Mouse (Mus musculus) hindbrain, embryonic 13.5 days (tissue): Measurements from ENCODE around the gene Midn. TPM values are rescaled to one million over a fixed set of nuclear protein-coding genes. Genes with fewer than 3 reads are reported as not detected.

Experiments used
- ATAC-seq: fragments of 200-750 bp; cut with Nextera tagmentation; 2 replicates; pipeline ENCODE4 v1.8.0; 2017; ENCODE audit warnings: moderate TSS enrichment; ENCODE audit not compliant: low FRiP score
- H3K27ac ChIP-seq: fragments of 300-500 bp; sonication (generic); 2 replicates; pipeline ENCODE4 v1.5.1; 2015; ENCODE audit warnings: inconsistent platforms, mild to moderate bottlenecking, moderate library complexity
- H3K27me3 ChIP-seq: fragments of 300-500 bp; sonication (generic); 2 replicates; pipeline ENCODE4 v1.6.1; 2015; ENCODE audit warnings: mild to moderate bottlenecking, inconsistent platforms
- H3K36me3 ChIP-seq: fragments of 300-500 bp; sonication (generic); 2 replicates; pipeline ENCODE4 v1.6.1; 2015; ENCODE audit warnings: mild to moderate bottlenecking, inconsistent platforms
- H3K4me1 ChIP-seq: fragments of 300-500 bp; sonication (generic); replicated peaks from 2 replicates; pipeline ENCODE4 v1.6.1; 2015; ENCODE audit warnings: inconsistent platforms
- H3K4me2 ChIP-seq: fragments of 300-500 bp; sonication (generic); 2 replicates; pipeline ENCODE4 v1.6.1; 2015; ENCODE audit warnings: inconsistent platforms, mild to moderate bottlenecking, moderate library complexity
- H3K4me3 ChIP-seq: fragments of 300-500 bp; sonication (generic); 2 replicates; pipeline ENCODE4 v1.5.1; 2015; ENCODE audit warnings: mild to moderate bottlenecking, inconsistent platforms
- H3K9ac ChIP-seq: fragments of 300-500 bp; sonication (generic); 2 replicates; pipeline ENCODE4 v1.6.1; 2015; ENCODE audit warnings: mild to moderate bottlenecking, inconsistent platforms
- H3K9me3 ChIP-seq: fragments of 300-500 bp; sonication (generic); 2 replicates; pipeline ENCODE4 v1.6.1; 2016; ENCODE audit warnings: inconsistent platforms
- WGBS: fragments of 180-500 bp; shearing (Covaris S2); methylation state at CpG from one replicate; pipeline ENCODE4 v1.1.7; 2015; 5-methylcytosine and 5-hydroxymethylcytosine counted together
- polyA plus RNA-seq: library from polyadenylated mRNA; unstranded; fragments of >200 nt; fragmentation: Nextera tagmentation; extraction: Ambion mirVana; gene quantifications from 2 replicates; pipeline ENCODE4 v1.2.1, GENCODE M21; 2015

Midn gene
- polyA plus RNA-seq, 1 experiment from 2014 or later = 32.4 TPM

DNA sequence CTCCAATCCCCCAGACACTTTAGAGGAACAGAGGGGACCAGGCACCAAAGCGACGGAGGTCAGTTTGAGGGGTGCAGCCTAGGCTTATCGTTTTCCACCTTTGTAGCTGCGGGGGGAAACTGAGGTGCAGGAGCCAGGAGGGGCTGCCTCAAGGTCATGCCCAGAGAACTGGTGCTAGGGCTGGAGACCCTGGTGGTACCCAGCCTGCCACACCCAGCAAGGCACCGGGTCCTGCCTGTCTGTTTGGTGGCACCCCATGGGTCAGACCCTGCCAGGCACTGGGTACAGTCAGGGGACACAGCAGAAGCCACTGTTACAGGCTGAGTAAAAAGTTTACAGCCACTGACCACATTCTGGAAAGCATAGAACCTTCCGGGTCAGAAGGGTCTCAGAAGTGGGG is 32.2 kb downstream of the Midn start:
- Histone ChIP-seq H3K36me3 (peaks cover 12% of the 10 kb centered on the region), H3K9me3 (no peaks in the 10 kb centered on the region), H3K4me3 (peak overlapping the region; percentile 82), H3K27ac (no peak overlapping the region), H3K9ac (peak overlapping the region; percentile 97), H3K27me3 (no peaks in the 10 kb centered on the region; the same call in 1 of the 2 replicates), H3K4me1 (peaks cover 46% of the 10 kb centered on the region), H3K4me2 (peak overlapping the region; percentile 94)
- ATAC-seq = no peak
- 47% methylated on average over 6 of the region's 6 CpGs for WGBS

DNA sequence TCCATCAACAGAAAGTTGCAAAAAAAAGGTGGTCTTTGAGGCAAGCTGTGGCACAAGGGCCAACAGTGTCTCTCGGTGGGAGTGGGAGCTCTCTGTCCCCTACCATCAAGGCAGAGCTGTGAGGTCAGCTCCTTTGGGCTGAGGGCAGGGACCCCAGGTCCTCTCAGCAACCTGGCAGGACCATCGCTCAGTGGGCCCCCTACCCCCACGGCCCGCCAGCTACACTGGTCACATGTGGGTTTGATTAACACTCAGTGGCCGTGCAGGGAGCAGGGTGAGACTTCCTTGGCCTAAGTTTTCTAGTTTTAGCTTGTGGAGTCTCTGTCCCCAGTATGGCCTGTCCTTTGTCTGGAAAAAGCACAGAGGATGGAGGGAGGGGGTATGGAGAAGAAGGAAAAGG is 32.8 kb downstream of the Midn start:
- no peak for ATAC-seq
- no peak overlapping the region for H3K27ac ChIP-seq
- WGBS = 41% methylated on average over 5 of the region's 5 CpGs
- H3K4me3 ChIP-seq = peak overlapping the region; percentile 82
- peaks cover 48% of the 10 kb centered on the region for H3K4me1 ChIP-seq
- H3K27me3 ChIP-seq = peaks cover 4% of the 10 kb centered on the region; the same call in 1 of the 2 replicates
- H3K36me3 ChIP-seq = peaks cover 12% of the 10 kb centered on the region
- peak overlapping the region; percentile 97 for H3K9ac ChIP-seq
- H3K4me2 ChIP-seq = peak overlapping the region; percentile 94
- no peaks in the 10 kb centered on the region for H3K9me3 ChIP-seq

DNA sequence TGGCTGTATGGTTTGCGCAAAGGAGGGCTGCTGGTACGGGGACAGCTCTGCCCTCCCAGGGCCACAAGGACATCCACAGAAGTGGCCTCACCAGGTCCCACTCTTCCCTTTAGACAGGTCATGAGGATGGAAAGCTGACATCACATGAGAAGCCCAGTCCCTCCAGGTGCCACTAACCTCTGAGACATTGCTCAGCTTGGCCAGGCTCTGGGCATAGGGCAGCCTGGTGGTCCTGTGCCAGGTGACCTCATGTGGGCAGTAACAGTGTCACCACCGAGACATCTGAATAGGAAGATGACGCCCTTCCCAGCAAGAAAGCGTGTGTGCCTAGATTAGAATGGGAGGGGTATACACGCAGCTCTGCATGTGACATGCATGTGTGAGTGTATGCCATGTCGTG is 34.5 kb downstream of the Midn start:
- peak overlapping the region; percentile 97 for H3K9ac ChIP-seq
- H3K9me3 ChIP-seq = no peaks in the 10 kb centered on the region
- no peak overlapping the region for H3K4me2 ChIP-seq
- no peak overlapping the region for H3K27ac ChIP-seq
- H3K4me1 ChIP-seq = peaks cover 48% of the 10 kb centered on the region
- no peak for ATAC-seq
- WGBS = 94% methylated on average over 7 of the region's 7 CpGs
- peaks cover 23% of the 10 kb centered on the region for H3K36me3 ChIP-seq
- H3K27me3 ChIP-seq = peaks cover 10% of the 10 kb centered on the region; the same call in 1 of the 2 replicates
- 0 out of 2 replicates have a peak overlapping the region, but pooled peaks have one; percentile 82 for H3K4me3 ChIP-seq

DNA sequence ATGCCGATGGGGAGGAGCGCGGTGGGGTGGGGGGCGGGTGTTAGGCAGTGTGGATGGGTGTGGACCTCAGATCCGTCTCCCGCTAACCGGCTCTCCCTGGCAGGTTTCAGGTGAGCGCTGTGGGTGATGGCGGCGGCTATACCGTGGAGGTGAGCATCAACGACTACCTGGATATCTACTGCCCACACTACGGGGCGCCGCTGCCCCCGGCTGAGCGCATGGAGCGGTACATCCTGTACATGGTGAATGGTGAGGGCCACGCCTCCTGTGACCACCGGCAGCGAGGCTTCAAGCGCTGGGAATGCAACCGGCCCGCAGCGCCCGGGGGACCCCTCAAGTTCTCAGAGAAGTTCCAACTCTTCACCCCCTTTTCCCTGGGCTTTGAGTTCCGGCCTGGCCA is 38.6 kb downstream of the Midn start:
- H3K4me1 ChIP-seq = peaks cover 36% of the 10 kb centered on the region
- no peak for ATAC-seq
- H3K9ac ChIP-seq = no peak overlapping the region
- H3K36me3 ChIP-seq = peaks cover 40% of the 10 kb centered on the region
- H3K4me3 ChIP-seq = no peak overlapping the region
- H3K27me3 ChIP-seq = peaks cover 23% of the 10 kb centered on the region; the same call in 1 of the 2 replicates
- H3K4me2 ChIP-seq = no peak overlapping the region
- H3K9me3 ChIP-seq = no peaks in the 10 kb centered on the region
- H3K27ac ChIP-seq = no peak overlapping the region
- 40% methylated on average over 27 of the region's 27 CpGs for whole genome bisulfite sequencing

DNA sequence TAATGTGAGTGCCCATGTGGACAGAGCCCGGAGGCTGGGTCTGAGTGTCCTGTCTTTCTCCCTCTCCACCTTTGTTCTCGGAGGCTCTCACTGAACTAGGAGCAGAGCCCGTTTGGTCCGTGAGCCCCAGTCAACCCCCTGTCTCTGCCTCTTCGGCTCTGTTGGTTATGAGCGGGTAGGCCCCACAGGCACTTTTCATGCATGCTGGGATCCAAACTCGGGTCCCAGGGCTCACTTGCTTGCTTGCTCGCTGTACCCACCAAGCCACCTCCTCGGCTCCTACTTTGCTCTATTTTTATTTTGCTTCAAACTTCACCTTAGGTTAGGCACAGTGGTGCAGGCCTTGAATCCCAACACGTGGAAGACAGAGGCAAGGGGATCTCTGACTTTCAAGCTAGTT is 39.7 kb downstream of the Midn start:
- 87% methylated on average over 10 of the region's 10 CpGs for WGBS
- Histone ChIP-seq H3K9ac (no peak overlapping the region), H3K27me3 (peaks cover 23% of the 10 kb centered on the region; the same call in 1 of the 2 replicates), H3K9me3 (no peaks in the 10 kb centered on the region), H3K4me1 (peaks cover 26% of the 10 kb centered on the region), H3K4me3 (no peak overlapping the region), H3K27ac (no peak overlapping the region), H3K4me2 (no peak overlapping the region), H3K36me3 (peaks cover 32% of the 10 kb centered on the region)
- ATAC-seq = no peak

DNA sequence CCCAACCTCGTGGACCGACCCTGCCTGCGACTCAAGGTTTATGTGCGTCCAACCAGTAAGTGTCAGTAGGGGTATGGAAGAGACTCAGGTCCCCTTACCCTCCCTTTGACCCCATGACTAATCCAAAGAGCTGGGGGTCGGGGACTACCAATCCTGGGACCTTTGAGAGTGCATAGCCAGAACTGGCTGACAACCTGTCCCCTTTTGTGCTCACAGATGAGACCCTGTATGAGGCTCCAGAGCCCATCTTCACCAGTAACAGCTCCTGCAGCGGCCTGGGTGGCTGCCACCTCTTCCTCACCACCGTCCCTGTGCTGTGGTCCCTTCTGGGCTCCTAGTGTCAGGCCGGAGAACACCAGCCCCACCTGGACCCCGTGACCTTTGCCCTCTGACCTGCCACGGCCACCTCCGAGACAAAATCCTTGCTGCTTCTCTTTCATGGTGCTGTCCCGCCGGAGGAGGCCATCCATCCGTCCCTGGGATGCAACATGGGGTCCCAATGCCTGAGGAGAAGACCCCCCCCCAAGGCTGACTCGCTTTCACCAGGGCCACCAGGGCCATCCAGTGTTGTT is 40.5 kb downstream of the Midn start:
- peaks cover 28% of the 10 kb centered on the region for H3K36me3 ChIP-seq
- no peak overlapping the region for H3K4me2 ChIP-seq
- no peaks in the 10 kb centered on the region for H3K9me3 ChIP-seq
- H3K27ac ChIP-seq = no peak overlapping the region
- peaks cover 27% of the 10 kb centered on the region; the same call in 1 of the 2 replicates for H3K27me3 ChIP-seq
- H3K9ac ChIP-seq = no peak overlapping the region
- H3K4me1 ChIP-seq = peaks cover 26% of the 10 kb centered on the region
- ATAC-seq = no peak
- H3K4me3 ChIP-seq = no peak overlapping the region
- WGBS = 65% methylated on average over 15 of the region's 15 CpGs

DNA sequence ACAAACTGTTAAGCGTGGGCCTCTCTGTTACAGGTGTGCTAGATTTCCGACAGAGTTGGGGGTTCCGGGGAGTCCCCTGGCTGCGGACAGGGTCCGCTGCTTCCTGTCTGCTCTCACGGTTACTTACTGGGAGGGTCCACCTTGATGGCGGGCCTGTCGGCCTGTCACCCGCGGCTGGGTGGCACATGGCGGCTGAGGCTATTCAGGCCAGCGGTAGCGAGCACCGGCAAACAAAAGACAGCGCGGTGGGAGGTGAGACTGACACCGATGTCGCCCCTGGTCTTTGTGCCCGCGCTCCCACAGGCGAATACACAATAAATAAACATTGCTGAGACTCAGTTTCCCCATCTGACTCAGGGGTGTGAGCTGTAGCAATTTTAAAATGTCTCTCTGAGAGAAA is 41.9 kb downstream of the Midn start:
- H3K4me3 ChIP-seq = peak overlapping the region; percentile 39
- H3K27ac ChIP-seq = peak overlapping the region; percentile 83
- peak overlapping the region; percentile 64 for H3K4me2 ChIP-seq
- WGBS = 5% methylated on average over 21 of the region's 21 CpGs
- H3K36me3 ChIP-seq = peaks cover 28% of the 10 kb centered on the region
- peaks cover 31% of the 10 kb centered on the region for H3K4me1 ChIP-seq
- peak overlapping the region; percentile 72 for H3K9ac ChIP-seq
- ATAC-seq = no peak
- H3K27me3 ChIP-seq = peaks cover 27% of the 10 kb centered on the region; the same call in 1 of the 2 replicates
- no peaks in the 10 kb centered on the region for H3K9me3 ChIP-seq

DNA sequence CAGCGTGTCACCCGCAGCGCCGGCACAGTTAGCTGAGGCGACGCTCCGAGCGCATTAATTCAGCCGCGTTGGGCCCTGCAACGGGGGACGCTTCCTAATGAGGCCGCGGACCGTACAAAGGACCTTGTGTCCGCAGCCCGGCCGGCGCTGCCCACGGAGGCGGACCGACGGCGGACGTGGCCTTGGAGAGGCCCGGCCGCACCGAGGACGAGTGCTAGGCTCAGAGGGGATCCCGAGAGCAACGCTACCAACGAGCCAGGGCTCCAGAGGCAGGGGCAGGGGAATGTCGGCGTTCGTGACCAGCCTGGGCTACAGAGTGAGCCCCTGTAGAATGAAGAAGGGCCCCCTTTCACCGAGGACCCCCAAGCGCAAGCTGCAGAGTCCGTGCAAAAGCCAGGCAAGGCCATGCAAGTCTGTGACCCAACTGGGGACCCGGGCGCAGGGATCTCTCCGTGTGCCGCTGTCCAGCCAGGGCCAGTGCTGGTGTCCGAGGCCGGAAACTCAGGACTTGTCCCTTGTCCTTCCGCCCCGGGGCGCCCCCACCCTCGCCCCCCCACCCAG is 42.5 kb downstream of the Midn start:
- WGBS = 1% methylated on average over 47 of the region's 48 CpGs

DNA sequence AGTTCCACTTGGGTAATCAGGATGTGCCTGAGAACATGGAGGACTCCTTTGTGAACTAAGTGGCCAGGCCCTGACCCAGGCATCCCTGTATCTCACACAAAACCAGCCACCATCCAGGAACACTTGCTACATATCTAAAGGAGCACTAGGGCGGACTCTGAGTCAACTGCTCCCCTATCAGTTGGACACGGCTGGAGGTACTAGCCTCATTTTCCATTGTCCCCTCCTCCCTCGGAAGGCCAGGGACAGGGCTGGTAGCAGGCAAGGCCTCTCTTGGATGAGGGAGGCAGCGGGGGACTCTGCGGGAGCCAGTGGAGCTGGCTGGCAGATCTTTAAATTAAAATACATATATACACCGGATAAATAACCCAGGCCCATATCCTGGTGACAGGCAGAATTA is 45.9 kb downstream of the Midn start:
- no peak overlapping the region for H3K9ac ChIP-seq
- peaks cover 3% of the 10 kb centered on the region for H3K36me3 ChIP-seq
- no peak overlapping the region for H3K4me2 ChIP-seq
- H3K27ac ChIP-seq = no peak overlapping the region
- H3K27me3 ChIP-seq = peaks cover 8% of the 10 kb centered on the region; the same call in 1 of the 2 replicates
- ATAC-seq = no peak
- peaks cover 20% of the 10 kb centered on the region for H3K4me1 ChIP-seq
- WGBS = 69% methylated on average over 6 of the region's 6 CpGs
- no peaks in the 10 kb centered on the region for H3K9me3 ChIP-seq
- H3K4me3 ChIP-seq = no peak overlapping the region

More for the DNA sequence above, 42.5 kb downstream of the Midn start:
- Histone ChIP-seq H3K27me3 (peaks cover 25% of the 10 kb centered on the region; the same call in 1 of the 2 replicates), H3K9me3 (no peaks in the 10 kb centered on the region), H3K4me3 (peak overlapping the region; percentile 39), H3K36me3 (peaks cover 28% of the 10 kb centered on the region), H3K27ac (peak overlapping the region; percentile 83), H3K4me2 (peak overlapping the region; percentile 64), H3K9ac (peak overlapping the region; percentile 72), H3K4me1 (peaks cover 28% of the 10 kb centered on the region)
- ATAC-seq = peak; percentile 50

DNA sequence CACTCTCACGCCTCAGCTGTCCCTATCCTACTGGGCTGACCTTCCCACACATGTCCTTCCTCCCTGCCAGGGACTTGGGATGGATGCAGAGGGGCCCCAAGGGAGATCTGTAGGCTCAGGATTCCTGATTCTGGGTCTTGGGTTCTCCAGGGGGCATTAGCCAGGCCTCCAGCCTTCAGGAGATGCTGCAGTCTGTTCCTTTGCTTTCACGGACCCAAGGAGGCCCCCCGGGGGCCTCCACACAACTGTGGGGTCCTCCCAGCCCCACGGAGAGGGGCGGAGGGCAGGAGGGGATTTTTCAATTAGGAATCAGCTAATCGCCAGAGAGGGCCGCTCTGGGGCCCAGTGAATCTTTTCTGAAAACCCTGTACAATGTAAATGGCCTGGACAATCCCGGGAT is 46.4 kb downstream of the Midn start:
- H3K36me3 ChIP-seq = no peaks in the 10 kb centered on the region
- WGBS = 46% methylated on average over 8 of the region's 8 CpGs
- H3K9me3 ChIP-seq = no peaks in the 10 kb centered on the region
- no peak overlapping the region for H3K4me2 ChIP-seq
- H3K27ac ChIP-seq = no peak overlapping the region
- H3K27me3 ChIP-seq = 0 out of 2 replicates have a peak, but pooled peaks cover 7% of the 10 kb centered on the region
- ATAC-seq = no peak
- no peak overlapping the region for H3K4me3 ChIP-seq
- 0 out of 2 replicates have a peak overlapping the region, but pooled peaks have one; percentile 8 for H3K9ac ChIP-seq
- H3K4me1 ChIP-seq = peaks cover 20% of the 10 kb centered on the region

DNA sequence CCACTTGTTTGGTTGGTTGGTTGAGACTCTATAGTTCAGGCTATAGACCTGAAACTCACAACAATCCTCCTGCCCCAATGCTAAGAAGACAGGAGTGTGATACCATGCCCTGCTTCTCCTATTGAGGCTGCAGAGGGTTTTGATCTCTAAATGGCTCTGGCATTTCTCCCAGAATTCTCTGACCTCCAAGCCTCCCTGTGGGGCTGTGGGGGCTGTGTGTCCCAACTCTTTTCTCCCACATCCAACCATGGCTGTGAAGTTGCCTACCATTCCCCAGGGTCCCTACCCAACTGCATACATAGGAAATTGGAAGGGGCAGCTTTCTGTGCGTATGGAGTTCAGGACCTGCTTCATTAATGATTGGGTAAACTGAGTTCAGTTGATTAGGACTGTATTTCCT is 48.1 kb downstream of the Midn start:
- Histone ChIP-seq H3K9me3 (no peaks in the 10 kb centered on the region), H3K27ac (no peak overlapping the region), H3K4me3 (no peak overlapping the region), H3K9ac (no peak overlapping the region), H3K4me2 (no peak overlapping the region), H3K36me3 (no peaks in the 10 kb centered on the region), H3K4me1 (peaks cover 8% of the 10 kb centered on the region; the same call in 1 of the 2 replicates), H3K27me3 (0 out of 2 replicates have a peak, but pooled peaks cover 7% of the 10 kb centered on the region)
- 79% methylated on average over 1 of the region's 1 CpGs for WGBS
- no peak for ATAC-seq

DNA sequence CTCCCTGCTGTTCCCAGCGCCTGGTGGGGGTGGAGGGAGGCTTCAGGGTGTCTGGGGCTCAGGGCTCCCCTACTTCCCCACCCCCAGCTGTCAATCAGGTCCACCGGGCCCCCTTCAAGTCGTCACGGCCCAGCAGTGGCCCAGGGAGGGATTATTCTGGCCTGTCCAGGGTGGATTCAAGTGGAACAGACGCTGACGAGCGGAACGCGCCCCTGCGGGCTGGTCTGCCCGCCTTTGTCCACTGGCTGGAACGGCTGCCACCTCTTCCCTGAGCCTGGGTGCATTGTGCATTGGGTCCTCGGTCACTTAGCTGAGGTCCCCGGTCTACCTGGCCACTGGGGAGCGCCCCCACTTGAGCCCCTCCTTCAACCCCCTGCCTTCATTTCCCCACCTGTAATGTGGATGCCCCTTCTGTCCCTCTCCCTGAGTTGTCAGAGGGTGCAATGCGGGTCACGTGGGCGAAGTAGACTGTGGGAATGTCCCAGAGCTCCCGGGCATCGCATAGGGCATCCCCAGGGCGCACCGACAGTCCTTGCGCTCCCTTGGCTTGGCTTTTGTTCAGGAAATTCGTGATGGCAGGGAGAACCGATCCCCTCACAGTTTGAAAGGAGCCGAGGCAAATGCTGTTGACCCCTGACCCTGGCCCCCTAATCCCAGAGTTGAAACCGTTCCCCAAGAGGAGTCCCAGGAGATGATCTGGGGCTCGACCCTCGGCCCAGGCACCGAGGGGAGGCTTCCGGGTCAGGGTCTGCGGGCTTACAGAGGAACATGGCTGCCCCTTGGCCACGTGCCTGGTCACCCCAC is 48.9 kb downstream of the Midn start:
- Histone ChIP-seq H3K9ac (peak overlapping the region; percentile 39; the same call in 1 of the 2 replicates), H3K4me1 (peaks cover 8% of the 10 kb centered on the region; the same call in 1 of the 2 replicates), H3K9me3 (no peaks in the 10 kb centered on the region), H3K4me2 (no peak overlapping the region), H3K36me3 (no peaks in the 10 kb centered on the region), H3K27ac (no peak overlapping the region), H3K27me3 (0 out of 2 replicates have a peak, but pooled peaks cover 7% of the 10 kb centered on the region), H3K4me3 (no peak overlapping the region)
- no peak for ATAC-seq
- 46% methylated on average over 33 of the region's 33 CpGs for WGBS
